Mouse (Mus musculus): ENCODE results near the gene Lrrc19. TPM values are rescaled to one million over a fixed set of nuclear protein-coding genes. Genes with fewer than 3 reads are reported as not detected.
"Not testable (repeated sequence)": the region's sequence is repeated elsewhere in the genome, so short reads cannot be mapped to it uniquely, and the experiment has no call there.

The Lrrc19 gene
- polyA plus RNA-seq (2012): not detected in 2 replicates

DNA sequence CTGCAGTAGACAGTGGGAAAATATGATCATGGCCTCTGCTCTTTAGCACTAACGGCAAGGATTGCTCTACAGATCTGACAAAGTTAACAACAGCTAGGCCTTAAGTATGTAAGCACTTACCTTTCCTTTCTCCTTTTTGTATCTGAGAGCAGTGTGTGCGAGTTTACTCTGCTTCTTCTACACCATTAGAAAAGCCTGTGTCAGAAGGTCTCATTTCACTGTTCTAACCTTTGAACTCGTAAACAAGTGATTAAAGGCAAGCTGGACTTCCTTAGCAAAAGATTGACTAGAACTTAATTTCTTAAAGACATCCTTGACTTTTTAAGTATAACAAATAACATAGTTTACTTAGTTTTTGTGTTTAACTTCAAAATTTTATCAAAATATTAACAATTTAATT lies at the start of gene Lrrc19:
Lrrc19 (minus strand) TSS at position 225 of the 400 bp plus-strand sequence.
- Histone ChIP-seq H3K36me3 (ENCODE audit: control insufficient read depth) (no peaks in the 10 kb centered on the region), H3K4me3 (replicated peaks) (no peak within 1 kb of the TSS), H3K9me3 (ENCODE audit: control insufficient read depth, low read length) (no peaks in the 10 kb centered on the region), H3K4me1 (ENCODE audit: control insufficient read depth) (no peaks in the 10 kb centered on the region), H3K27me3 (ENCODE audit: control insufficient read depth) (no peaks in the 10 kb centered on the region)
- TF ChIP-seq TAL1 (IDR thresholded peaks at IDR 0.05; ENCODE audit: low read length): no peak

DNA sequence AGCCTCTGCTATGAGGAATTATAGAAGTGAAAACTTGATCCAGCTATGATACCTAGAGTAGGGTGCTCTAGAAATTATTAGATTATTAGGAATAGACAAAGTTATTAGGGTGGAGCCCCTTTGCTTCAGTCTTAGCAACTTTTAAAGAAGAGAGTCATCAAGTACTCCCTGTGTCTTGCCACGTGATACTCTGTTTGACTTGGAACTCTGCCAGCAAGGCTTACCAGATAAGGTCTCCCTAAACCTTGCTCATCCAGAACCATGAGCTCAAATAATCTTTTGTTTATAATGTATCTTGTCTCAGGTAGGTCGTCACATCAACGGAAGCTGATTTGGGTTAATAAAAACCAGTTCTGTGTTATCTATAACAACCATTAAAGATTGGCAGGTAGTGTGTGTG lies 46.4 kb upstream of the Lrrc19 start:
- Histone ChIP-seq H3K27me3 (ENCODE audit: control insufficient read depth) (no peaks in the 10 kb centered on the region), H3K4me3 (replicated peaks) (no peak overlapping the region), H3K4me1 (ENCODE audit: control insufficient read depth) (no peaks in the 10 kb centered on the region), H3K9me3 (ENCODE audit: control insufficient read depth, low read length) (no peaks in the 10 kb centered on the region), H3K36me3 (ENCODE audit: control insufficient read depth) (no peaks in the 10 kb centered on the region)
- TF ChIP-seq GATA1 (IDR thresholded peaks at IDR 0.05; ENCODE audit: low read length) (no peak), TAL1 (IDR thresholded peaks at IDR 0.05; ENCODE audit: low read length) (no peak)

DNA sequence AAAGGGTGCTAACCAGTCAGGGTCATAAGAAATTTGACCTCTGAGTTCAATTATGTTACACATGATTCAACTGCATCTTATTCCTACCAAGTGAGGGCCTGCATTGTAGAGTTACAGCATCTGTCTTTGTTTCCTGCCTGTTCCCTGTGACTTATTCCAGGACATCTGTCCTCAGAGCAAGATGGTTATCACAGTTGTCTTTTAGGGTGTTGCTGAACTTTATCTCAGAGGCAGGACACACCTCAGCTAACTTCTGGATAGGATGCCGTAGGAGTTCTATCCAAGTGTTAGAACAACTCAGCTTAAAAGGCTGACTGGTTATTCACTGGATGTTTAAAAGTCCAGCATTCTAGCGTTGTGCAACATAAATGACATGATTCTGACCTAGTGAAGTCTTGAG lies 42.2 kb upstream of the Lrrc19 start:
- Histone ChIP-seq H3K4me1 (ENCODE audit: control insufficient read depth) (no peaks in the 10 kb centered on the region), H3K36me3 (ENCODE audit: control insufficient read depth) (no peaks in the 10 kb centered on the region), H3K4me3 (replicated peaks) (no peak overlapping the region), H3K27me3 (ENCODE audit: control insufficient read depth) (no peaks in the 10 kb centered on the region), H3K9me3 (ENCODE audit: control insufficient read depth, low read length) (no peaks in the 10 kb centered on the region)
- TF ChIP-seq TAL1 (IDR thresholded peaks at IDR 0.05; ENCODE audit: low read length) (no peak), GATA1 (IDR thresholded peaks at IDR 0.05; ENCODE audit: low read length) (no peak)

DNA sequence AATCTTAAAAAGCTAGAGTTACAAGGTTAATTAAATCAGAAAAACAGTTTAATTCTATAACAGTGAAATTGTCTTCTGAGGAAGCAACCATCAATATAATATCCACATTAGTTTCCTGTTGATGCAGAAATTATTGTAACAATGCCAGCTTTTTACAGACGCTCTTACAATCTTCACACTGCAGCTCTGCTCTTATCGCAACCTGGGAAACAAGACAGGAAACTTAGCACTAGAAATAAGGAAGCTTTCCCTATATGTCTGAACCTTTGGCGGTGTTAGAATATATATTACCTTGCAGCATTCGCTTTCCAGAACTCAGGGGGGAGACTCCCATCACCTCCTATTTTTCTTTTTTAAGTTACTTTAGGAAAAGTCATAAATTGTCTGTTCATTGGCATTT lies 41.1 kb upstream of the Lrrc19 start:
- no peak for TF ChIP-seq TAL1 (IDR thresholded peaks at IDR 0.05; ENCODE audit: low read length)
- TF ChIP-seq GATA1 (IDR thresholded peaks at IDR 0.05; ENCODE audit: low read length): no peak
- H3K27me3 ChIP-seq (ENCODE audit: control insufficient read depth): no peaks in the 10 kb centered on the region
- no peak overlapping the region for H3K4me3 ChIP-seq (replicated peaks)
- no peaks in the 10 kb centered on the region for H3K9me3 ChIP-seq (ENCODE audit: control insufficient read depth, low read length)
- no peaks in the 10 kb centered on the region for H3K4me1 ChIP-seq (ENCODE audit: control insufficient read depth)
- H3K36me3 ChIP-seq (ENCODE audit: control insufficient read depth): no peaks in the 10 kb centered on the region

DNA sequence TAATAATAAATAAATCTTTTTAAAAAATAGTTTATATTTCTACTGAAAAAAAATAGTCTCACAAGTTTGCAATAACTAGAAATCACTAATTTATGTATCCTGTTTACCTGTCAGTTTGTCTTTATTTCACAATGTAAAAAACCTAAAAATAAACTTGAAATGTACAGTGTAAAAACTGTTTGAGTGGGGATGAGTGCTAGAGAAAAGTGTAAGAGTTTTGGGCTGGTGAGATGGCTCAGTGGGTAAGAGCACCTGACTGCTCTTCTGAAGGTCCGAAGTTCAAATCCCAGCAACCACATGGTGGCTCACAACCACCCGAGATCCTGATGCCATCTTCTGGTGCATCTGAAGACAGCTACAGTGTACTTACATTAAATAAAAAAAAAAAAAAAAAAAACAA lies 39.9 kb upstream of the Lrrc19 start:
- H3K4me3 ChIP-seq (replicated peaks); H3K9me3 ChIP-seq (ENCODE audit: control insufficient read depth, low read length); H3K36me3 ChIP-seq (ENCODE audit: control insufficient read depth); H3K27me3 ChIP-seq (ENCODE audit: control insufficient read depth); H3K4me1 ChIP-seq (ENCODE audit: control insufficient read depth): not testable (repeated sequence)

DNA sequence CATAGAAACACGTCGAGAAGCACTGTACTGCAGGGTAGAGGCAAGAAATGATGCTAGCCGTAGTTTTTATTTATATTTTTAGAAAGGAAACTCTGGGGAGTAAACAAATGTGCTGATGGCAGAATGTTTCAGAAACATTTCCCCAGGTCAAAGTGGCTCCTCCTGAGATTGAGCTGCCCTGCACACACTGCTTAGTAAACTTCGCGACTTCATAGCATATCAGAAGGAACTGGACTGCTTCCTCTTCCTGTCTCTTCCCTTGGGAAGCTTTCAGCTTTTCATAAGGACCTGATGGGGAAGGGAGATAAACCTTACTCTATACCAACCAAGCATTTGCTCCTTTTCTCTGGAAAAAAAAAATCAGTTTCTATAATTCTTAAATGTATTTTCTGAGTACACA lies 33.4 kb upstream of the Lrrc19 start:
- no peaks in the 10 kb centered on the region for H3K36me3 ChIP-seq (ENCODE audit: control insufficient read depth)
- no peak for TF ChIP-seq GATA1 (IDR thresholded peaks at IDR 0.05; ENCODE audit: low read length)
- TF ChIP-seq TAL1 (IDR thresholded peaks at IDR 0.05; ENCODE audit: low read length): no peak
- no peaks in the 10 kb centered on the region for H3K4me1 ChIP-seq (ENCODE audit: control insufficient read depth)
- H3K9me3 ChIP-seq (ENCODE audit: control insufficient read depth, low read length): no peaks in the 10 kb centered on the region
- no peaks in the 10 kb centered on the region for H3K27me3 ChIP-seq (ENCODE audit: control insufficient read depth)
- no peak overlapping the region for H3K4me3 ChIP-seq (replicated peaks)

DNA sequence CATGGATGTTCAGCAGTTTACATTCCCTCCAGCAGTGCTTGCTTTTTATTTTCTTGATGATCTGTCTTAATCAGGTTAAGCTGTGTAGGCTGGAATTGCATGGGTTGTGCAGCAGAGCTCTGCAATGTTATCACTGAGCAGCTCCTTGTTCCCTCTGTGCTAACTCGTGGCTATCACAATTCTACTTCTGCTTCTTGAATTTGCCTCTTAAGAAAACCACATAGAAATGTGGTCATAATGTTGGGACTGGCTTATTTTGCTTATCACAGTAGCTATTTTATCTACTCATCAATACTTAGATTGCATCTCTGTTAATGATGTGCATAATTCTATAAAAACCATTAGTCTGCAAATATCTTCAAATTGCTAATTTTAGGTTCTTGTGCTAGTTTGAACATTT lies 32.1 kb upstream of the Lrrc19 start:
- TF ChIP-seq GATA1 (IDR thresholded peaks at IDR 0.05; ENCODE audit: low read length): no peak
- TF ChIP-seq TAL1 (IDR thresholded peaks at IDR 0.05; ENCODE audit: low read length): no peak
- H3K9me3 ChIP-seq (ENCODE audit: control insufficient read depth, low read length): no peaks in the 10 kb centered on the region
- H3K4me1 ChIP-seq (ENCODE audit: control insufficient read depth): no peaks in the 10 kb centered on the region
- H3K36me3 ChIP-seq (ENCODE audit: control insufficient read depth): no peaks in the 10 kb centered on the region
- H3K4me3 ChIP-seq (replicated peaks): no peak overlapping the region
- H3K27me3 ChIP-seq (ENCODE audit: control insufficient read depth): no peaks in the 10 kb centered on the region

DNA sequence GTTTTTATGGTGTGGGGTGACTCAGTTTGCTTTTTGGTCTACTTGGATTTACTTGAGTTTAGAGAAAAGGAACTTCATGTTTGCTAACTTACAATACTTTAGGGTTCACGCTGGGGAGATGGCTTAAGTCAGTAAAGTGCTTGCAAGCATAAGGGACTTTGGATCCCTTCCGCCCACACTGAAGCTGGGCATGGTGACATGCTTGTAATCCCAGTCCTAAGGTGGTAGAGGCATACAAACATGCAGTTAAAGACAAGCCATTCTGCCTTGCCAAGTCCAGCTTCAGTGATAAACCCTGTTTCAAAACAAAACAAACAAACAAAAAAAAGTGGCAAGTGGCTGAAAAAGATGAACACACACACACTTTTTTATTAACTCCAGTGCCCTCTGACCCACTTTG lies 31.2 kb upstream of the Lrrc19 start:
- Histone ChIP-seq H3K36me3 (ENCODE audit: control insufficient read depth) (no peaks in the 10 kb centered on the region), H3K27me3 (ENCODE audit: control insufficient read depth) (no peaks in the 10 kb centered on the region), H3K4me1 (ENCODE audit: control insufficient read depth) (no peaks in the 10 kb centered on the region), H3K4me3 (replicated peaks) (no peak overlapping the region), H3K9me3 (ENCODE audit: control insufficient read depth, low read length) (no peaks in the 10 kb centered on the region)
- TF ChIP-seq TAL1 (IDR thresholded peaks at IDR 0.05; ENCODE audit: low read length) (no peak), GATA1 (IDR thresholded peaks at IDR 0.05; ENCODE audit: low read length) (no peak)

DNA sequence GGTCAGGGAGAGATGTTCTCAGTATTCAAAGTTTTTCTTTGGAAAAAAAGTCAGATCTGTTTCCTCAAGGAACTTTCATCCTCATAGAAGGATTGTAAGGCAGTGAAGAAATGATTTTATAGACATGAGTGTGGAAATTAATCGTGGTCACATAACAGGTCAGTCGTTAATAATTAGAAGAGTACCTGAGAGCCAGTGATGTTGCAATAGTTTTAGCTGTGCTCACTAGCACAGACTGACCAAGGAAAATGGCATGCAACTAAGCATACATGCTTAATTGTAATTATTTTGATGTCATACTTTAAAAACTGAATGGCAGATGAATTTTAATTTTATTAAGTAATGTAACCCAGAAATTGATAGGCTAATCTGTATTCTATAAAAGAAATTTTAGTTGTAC lies 30.7 kb upstream of the Lrrc19 start:
- Histone ChIP-seq H3K36me3 (ENCODE audit: control insufficient read depth) (no peaks in the 10 kb centered on the region), H3K9me3 (ENCODE audit: control insufficient read depth, low read length) (no peaks in the 10 kb centered on the region), H3K27me3 (ENCODE audit: control insufficient read depth) (no peaks in the 10 kb centered on the region), H3K4me1 (ENCODE audit: control insufficient read depth) (no peaks in the 10 kb centered on the region), H3K4me3 (replicated peaks) (no peak overlapping the region)
- TF ChIP-seq GATA1 (IDR thresholded peaks at IDR 0.05; ENCODE audit: low read length) (no peak), TAL1 (IDR thresholded peaks at IDR 0.05; ENCODE audit: low read length) (no peak)

DNA sequence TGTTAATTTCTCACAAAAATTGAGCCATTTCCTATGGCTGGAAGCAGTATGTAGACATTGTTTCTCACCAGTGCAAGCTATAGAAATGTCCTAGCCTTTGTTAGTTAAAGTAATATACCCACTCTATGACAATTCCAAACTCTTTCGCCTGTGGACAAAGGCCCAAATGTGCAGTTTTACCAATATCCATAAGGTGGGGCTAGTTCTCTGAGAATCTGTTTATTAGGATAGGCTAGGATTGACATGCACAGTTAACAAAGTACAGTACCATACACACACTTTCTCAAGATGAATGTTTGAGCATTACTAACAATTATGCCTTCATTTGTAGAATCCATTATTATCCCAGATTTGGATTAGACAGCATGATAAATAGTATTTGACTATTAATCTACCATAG lies 19.8 kb upstream of the Lrrc19 start:
- no peaks in the 10 kb centered on the region for H3K36me3 ChIP-seq (ENCODE audit: control insufficient read depth)
- H3K4me1 ChIP-seq (ENCODE audit: control insufficient read depth): no peaks in the 10 kb centered on the region
- H3K9me3 ChIP-seq (ENCODE audit: control insufficient read depth, low read length): no peaks in the 10 kb centered on the region
- no peak for TF ChIP-seq GATA1 (IDR thresholded peaks at IDR 0.05; ENCODE audit: low read length)
- no peak for TF ChIP-seq TAL1 (IDR thresholded peaks at IDR 0.05; ENCODE audit: low read length)
- no peak overlapping the region for H3K4me3 ChIP-seq (replicated peaks)
- H3K27me3 ChIP-seq (ENCODE audit: control insufficient read depth): no peaks in the 10 kb centered on the region

DNA sequence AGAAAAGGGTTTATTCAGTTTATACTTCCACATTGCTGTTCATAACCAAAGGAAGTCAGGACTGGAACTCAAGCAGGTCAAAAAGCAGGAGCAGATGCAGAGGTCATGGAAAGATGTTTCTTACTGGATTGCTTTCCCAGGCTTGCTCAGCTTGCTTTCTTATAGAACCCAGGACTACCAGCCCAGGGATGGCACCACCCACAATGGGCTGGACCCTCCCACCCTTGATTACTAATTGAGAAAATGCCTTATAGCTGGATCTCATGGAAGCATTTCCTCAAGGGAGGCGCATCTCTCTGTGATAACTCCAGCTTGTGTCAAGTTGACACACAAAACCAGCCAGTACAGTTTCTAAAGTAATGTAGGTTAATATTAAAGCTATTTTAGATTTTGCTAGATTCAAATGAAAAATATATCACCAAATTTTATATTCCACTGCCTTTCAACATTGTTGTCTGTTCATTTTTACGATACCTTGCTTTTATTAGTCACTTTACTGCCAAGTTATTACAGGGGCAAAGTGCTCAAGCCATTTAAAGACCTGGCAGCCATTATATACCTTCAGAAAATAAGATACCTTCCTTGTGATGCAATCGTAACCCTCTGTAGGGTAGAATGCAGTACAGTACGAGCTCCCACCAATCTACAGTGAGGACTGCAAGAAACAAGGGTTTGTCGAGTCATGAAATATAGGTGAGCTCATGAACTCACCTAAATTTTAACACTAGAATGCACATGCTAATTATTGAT lies 657 bp upstream of the Lrrc19 start:
- H3K4me3 ChIP-seq (replicated peaks); H3K27me3 ChIP-seq (ENCODE audit: control insufficient read depth); H3K36me3 ChIP-seq (ENCODE audit: control insufficient read depth); H3K4me1 ChIP-seq (ENCODE audit: control insufficient read depth); H3K9me3 ChIP-seq (ENCODE audit: control insufficient read depth, low read length): not testable (repeated sequence)
